Mouse (Mus musculus): ENCODE measurements at regions not wholly inside any gene's neighbourhood (a gene's known extent, or its start where the extent isn't known, plus 50 kb on each side); places are given as distances from the start of the nearest gene placed in this dataset.

DNA sequence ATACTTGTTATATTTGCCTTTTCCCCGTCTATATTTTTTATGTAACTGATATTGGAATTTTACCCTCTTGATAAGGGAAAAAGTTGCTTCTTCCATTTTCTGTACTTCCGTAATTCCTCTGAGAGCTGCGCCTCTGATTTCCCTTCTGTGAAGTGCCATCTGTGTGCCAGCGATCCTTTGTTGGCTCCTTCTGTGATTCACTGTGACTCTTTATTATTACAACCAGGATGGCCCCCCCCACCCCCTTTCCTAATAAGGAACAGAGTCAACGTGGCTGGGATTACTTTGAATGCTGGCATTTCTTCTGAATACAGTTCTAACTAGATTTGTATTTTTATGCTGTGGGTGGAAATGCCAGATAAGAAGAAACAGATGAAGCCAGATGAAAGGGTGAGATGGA lies 602.9 kb upstream of the Fam92a start:
- CTCF ChIA-PET = no interaction called here
- POLR2A ChIA-PET = no interaction called here

DNA sequence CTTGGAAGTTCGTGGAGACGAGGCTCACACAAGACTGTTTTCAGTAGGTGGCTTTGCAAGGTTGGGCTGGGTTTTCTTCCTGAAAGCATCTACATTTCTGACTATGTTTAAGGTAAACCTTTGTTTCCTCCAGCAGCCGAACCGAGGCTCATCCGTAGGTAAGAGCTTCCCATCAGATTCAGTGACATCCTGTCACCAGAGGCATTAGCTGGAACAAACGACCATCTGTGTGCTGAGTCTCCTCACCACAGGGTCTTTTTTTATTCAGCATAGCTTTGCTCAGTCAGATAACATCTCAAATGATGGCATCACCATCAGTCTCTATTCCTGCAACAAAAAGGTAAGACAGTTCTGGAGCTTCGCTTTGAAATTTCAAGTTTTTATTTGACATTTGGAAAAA lies 601.4 kb upstream of the Fam92a start:
- ChIA-PET CTCF (no interaction called here), POLR2A (interaction anchor here in 1 of 4 experiments (1.3 kb wide), 1 partner anchor 8 kb away, joined by 3 read pairs; no protein-coding TSS in a partner anchor)

DNA sequence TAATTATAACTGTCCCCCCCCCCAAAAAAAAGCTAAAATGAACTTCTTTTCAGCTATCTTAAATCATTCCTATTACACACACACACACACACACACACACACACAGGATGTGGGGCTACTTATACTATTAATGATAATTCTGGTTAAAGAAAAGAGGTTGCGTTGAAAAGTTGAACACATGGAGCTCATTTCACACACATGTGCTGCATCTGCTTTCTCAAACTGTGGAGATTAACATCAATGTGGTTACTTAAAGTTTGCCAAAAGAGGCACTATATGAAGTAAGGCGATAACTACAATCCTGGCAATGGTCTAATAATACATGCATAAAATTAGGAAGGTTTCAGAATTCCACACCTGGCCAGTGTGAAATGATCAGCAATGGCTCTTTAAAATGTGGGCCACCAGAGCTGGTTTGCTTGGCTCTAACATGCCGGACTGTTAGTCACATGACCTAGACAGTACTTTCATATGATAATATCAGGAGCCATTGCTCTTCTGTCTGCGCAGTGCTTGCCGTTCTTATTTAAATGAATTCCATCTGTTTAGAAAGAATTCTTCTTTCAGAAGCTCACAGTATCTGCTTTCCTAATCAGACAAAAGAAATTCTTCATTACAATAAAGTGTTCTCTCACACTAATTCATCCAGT lies 598.4 kb upstream of the Fam92a start:
- POLR2A ChIA-PET = interaction anchor here (0.6 to 2.1 kb wide), 11 partner anchors 13 to 1745 kb away, joined by 3 to 6 read pairs (median 5); partner anchors contain the start of gene Fam92a (in 1 of the 4)
- CTCF ChIA-PET = no interaction called here

DNA sequence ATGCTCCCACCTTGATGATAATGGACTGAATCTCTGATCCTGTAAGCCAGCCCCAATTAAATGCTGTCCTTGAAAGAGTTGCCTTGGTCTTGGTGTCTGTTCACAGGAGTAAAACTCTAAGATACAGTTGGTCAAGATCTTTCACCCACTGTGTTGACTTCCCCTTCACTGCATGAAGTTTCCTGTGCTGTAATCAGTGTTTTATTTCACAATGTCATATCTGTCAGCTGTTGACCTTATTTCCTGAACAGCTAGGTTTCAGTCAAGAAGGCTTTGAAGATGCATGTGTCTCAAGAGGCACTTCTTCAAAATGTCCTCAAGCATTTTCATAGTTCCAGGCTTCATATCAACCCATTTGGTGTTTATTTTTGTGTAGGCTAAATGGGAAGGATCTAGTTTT lies 597.3 kb upstream of the Fam92a start:
- CTCF ChIA-PET = no interaction called here
- POLR2A ChIA-PET = interaction anchor here in 1 of 4 experiments (2.1 kb wide), 1 partner anchor 327 kb away, joined by 6 read pairs; no protein-coding TSS in a partner anchor

DNA sequence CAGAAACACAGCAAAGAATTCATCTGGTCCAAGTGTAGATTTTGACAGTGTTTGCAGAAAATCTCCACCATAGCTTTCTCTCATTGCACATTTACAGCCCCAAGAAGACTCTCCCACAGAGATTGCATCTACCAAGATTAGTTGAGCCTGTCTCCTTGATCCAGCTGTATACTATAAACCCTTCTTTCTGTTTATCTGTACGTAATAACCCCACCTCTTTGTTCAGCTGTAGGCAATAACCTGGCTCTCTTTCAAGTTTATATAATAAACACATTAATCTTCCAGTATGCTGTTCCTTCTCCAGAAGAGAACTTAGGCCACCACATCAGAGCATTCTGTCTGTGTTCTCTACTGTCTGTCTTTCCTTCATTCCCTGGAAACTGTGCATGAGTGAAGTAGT lies 594.9 kb upstream of the Fam92a start:
- POLR2A ChIA-PET = no interaction called here
- CTCF ChIA-PET = no interaction called here

DNA sequence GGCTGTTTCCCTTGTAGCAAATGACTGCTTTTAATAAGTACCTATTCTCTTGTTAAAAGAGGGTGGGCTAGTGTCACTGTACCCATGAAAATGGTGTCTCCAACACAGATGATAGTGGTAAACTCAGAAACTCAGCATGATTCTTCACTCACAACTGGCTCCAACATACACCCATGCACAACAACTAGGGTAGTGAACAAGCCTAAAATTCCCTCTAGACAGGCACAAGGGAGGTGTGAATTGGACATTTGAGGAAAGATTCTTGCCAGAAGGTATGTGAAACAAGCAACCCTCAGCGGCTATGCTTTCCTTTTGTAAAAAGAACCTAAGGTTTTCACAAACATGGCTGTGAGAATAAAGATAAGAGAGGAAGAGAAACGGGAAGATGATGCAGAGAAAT lies 579.0 kb upstream of the Fam92a start:
- ChIA-PET POLR2A (no interaction called here), CTCF (no interaction called here)

DNA sequence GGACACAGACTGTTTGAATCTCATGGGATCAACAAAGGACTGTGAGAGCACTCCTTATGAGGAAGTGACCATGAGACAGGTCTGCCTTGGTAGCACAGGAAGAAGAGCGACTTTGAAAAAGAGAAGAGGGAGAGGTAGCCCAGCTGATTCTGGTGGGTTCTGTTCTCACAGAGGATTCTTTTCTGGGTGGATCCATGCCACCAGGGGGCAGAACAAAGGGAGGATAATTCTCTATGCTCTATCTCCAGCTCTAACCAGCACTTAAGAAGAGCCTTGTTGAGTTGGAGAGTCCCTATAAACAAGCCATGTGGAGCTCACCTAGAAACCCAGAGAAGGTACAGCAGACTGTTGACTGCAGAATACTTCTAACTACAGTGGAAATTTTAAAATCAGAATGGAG lies 578.1 kb upstream of the Fam92a start:
- ChIA-PET POLR2A (no interaction called here), CTCF (no interaction called here)

DNA sequence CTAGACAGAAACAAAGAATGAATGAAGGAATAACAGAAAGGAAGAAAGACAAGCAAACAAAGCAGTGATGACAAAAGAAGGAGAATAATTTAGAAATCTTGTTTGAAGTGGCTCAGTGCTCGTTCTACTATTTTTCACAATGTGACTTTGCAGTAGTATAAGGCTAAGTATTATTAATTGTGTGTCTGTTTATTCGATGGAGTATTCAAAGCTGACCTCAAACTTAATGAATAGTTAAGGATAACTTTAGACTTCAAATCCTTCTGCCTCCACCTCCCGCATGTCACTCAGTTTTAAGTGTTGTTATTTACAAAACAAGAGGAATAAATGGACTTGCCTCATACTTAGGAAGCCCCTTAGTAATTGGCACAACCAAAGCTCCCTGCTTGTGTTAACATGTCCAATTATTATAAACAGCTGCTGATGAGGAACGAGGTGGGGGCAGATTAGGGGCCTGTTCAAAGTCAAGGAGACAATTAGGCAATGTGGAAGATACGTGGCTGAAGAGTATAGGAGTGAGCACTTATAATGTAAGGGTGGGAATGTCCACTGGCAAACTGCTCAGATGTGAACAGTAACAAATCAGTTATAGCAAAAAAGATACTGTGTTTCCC lies 572.0 kb upstream of the Fam92a start:
- CTCF ChIA-PET = no interaction called here
- POLR2A ChIA-PET = no interaction called here

DNA sequence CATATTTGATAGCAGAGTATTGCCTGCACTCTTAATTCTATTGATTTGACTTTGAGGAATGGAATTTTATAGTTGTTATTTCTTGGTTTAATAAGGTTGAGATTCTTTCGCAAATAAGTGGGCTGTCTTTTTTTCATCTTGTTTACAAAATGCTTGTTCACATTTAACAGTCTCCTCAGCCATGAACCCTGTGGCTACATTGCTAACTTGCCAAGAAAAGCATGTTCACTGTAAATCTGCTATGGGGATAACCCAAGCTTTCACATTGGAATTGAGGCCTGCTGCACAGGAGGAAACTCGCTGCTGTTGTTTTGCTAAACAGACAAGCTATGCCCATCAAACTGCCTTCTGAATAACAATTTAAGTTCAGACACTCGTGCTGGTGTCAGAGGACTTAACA lies 564.6 kb upstream of the Fam92a start:
- POLR2A ChIA-PET = no interaction called here

DNA sequence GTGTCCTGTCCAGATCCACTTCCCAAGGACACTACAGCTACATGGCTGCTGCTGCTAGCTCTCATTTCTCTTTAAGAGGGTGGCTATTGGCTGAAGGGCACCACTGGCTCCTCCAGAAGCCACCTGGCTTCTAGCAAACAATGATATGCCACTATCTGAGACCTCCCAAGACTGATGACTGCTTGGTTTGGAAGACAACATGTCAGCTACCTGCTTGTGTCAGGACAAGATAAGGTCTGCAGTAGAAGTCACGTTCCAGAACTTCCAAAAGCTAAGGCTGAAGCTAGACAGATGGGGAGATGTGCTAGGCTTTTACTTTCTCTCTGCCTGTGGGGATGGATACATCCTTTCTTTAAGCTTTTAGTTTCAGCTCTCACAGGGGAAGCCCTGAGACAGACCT lies 528.4 kb upstream of the Fam92a start:
- ChIA-PET POLR2A (interaction anchor here in 1 of 4 experiments (0.6 kb wide), 1 partner anchor 179 kb away, joined by 3 read pairs; no protein-coding TSS in a partner anchor), CTCF (no interaction called here)

More for the DNA sequence above, 564.6 kb upstream of the Fam92a start:
- CTCF ChIA-PET = no interaction called here

DNA sequence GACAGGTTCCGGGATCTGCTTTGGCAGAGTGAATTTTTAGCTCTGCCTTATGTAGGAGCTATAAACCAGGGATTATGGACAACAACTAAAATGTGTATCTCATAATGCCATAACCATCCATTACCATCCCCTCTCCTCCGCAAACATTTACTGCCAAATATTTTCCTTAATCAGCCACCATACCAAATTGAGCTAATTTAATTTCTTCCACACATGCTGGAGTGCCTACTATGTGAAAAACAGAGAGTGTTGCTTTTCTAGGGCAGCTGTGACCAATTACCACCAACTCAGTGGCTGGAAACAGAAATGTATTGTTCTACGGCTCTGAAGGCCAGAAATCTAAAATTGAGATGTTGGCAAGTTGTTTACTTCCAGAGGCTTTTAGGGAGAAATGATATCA lies 506.0 kb upstream of the Fam92a start:
- CTCF ChIA-PET = no interaction called here
- POLR2A ChIA-PET = interaction anchor here in 1 of 4 experiments (0.7 kb wide), 1 partner anchor 17 kb away, joined by 3 read pairs; no protein-coding TSS in a partner anchor

DNA sequence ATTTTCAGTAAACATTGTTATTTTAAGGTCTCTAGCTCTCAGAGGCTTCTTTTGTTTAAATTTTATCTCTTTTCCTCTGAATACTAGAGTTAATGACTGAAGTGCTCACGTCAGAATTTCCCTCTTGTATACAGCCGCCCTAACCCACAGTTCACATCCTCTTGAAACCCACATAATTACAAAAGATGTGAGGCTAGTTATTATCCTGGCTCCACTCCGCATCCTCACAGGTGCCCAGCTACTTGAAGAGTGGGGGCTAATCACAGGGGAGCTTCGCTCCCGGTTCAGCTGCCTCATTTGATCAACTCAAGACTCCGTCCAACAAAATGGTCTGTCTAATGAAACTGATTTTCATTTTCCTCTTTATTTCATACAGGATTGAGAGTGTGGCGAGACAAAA lies 499.6 kb upstream of the Fam92a start:
- ChIA-PET CTCF (no interaction called here), POLR2A (interaction anchor here in 1 of 4 experiments (0.6 kb wide), 1 partner anchor 303 kb away, joined by 6 read pairs; no protein-coding TSS in a partner anchor)

DNA sequence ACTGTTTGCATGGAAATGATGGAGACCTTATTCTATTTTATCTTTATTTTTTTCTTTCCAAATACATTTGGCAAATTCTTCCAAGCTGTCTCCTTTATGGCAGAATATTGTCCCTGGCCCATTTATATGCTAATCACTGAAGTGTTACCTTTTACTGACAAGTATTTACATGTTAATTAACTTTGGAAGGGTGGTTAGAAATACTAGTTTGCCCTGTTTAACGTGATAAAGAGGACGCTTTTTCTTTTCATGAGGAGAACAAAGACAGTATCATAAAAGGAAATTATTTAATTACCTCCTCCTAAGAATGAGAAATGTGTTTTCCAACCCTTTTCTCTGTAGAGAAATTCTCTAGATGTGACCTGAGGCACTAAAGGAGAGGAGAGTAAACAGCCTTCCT lies 491.4 kb upstream of the Fam92a start:
- CTCF ChIA-PET = interaction anchor here in 1 of 4 experiments (0.7 kb wide), 1 partner anchor 183 kb away, joined by 3 read pairs; no protein-coding TSS in a partner anchor
- POLR2A ChIA-PET = interaction anchor here in 2 of 4 experiments (0.5 to 1.5 kb wide), 2 partner anchors 16 to 107 kb away, joined by 3 to 4 read pairs; no protein-coding TSS in a partner anchor

DNA sequence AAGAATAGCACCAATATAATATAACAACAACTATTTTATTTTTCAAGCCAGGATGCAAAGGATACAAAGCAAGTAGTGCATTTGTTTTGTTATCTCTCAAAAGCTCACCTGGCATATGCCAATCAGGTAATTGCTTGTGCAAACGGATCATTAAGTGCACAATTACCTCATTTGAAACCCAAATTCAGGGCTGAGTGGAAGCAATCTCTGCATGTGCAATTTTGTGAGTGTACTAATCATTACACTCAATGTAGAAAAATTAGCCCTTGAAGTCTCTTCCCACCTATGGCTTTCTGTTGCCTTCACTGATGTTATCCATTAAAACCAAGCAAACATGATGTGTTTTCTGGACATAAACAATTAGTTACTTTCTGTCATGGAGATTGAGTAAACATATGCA lies 490.9 kb upstream of the Fam92a start:
- CTCF ChIA-PET = no interaction called here
- POLR2A ChIA-PET = interaction anchor here in 1 of 4 experiments (1.5 kb wide), 1 partner anchor 107 kb away, joined by 3 read pairs; no protein-coding TSS in a partner anchor

DNA sequence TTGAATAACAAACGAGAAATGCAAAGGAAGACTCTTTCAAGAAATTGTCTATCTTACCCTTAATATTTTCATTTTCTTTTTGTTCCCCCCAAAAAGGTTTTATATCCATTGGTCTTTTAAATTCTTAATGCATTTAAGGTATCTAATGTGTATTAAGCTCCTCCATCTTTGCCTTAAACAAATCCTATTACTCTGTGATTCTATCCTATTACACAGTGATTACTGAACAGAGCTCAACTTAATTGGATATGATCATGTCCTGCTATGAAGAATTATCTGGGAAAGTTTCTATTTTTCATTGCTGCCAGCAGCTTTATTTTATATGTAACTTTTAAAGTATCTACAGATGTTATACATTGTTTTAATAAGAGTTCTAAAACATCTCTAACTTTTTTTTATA lies 487.3 kb upstream of the Fam92a start:
- CTCF ChIA-PET = no interaction called here
- POLR2A ChIA-PET = no interaction called here

DNA sequence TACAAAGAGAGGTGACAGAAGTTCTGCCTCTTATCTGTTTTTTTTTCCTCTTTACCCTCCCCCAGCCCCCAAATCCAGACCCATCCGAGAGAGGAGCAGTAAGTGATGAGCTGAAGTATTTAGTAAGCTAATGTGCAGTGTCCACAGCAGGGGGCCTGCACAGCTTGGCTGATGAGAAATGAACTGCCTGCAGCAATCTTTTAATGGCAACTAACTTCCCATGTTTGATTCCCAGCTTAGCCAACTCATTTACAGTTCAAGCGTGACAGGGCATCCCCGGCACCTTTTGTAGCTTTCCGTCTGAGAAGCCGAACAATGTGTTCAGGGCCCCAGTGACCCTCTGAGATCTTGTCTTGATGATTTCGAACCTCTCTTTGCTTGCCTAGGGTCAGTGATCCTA lies 486.8 kb upstream of the Fam92a start:
- CTCF ChIA-PET = no interaction called here

DNA sequence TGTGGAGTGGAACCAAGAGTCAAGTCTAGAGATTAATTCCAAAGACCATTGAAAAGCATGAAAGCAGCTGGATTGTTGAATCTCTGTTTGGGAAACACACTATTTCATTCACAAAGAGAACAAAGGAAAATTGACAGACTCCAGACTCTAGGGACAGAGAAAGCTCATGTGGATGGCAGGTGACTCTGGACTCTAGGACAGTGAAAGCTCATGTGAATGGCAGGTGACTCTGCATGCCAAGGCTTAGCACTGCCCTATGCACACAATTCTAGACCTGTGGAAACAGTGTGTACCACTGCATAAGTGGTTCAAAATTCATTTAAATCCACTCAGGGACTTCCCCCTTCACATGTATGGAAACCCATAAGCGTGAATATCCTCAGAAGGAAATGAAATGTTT lies 486.0 kb upstream of the Fam92a start:
- POLR2A ChIA-PET = no interaction called here
- CTCF ChIA-PET = no interaction called here

More for the DNA sequence above, 486.8 kb upstream of the Fam92a start:
- POLR2A ChIA-PET = no interaction called here

DNA sequence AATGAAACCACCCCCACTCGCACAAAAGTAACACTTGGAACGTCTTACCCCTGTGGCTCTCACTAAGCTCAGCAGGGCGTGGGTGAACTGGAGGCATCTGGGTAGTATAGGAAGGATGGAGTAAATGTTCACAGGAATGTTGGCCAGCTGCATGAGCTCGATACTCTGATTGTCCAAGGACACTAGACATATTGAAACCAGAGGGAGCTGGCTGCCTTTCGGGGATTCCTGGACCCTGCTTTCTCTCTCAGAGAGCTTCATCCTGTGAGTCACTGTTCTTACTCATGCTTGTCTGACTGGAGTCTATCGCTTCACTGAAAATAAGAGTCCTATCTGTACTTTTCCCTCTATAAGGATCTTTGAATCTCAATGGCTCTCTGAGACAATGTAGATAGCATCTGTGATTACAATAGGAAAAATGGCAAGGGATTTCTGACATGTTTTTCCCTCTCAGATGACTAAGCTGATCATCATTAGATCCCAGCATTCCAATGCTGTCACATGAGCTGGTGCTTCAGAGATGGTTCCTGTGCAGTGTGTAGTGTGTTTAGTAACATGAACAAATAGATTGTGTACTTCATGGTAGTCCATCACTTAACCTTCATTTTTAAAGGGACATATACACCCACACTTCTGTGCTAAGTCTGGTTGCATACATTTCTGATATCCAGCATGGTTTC lies 485.2 kb upstream of the Fam92a start:
- ChIA-PET POLR2A (no interaction called here), CTCF (no interaction called here)

DNA sequence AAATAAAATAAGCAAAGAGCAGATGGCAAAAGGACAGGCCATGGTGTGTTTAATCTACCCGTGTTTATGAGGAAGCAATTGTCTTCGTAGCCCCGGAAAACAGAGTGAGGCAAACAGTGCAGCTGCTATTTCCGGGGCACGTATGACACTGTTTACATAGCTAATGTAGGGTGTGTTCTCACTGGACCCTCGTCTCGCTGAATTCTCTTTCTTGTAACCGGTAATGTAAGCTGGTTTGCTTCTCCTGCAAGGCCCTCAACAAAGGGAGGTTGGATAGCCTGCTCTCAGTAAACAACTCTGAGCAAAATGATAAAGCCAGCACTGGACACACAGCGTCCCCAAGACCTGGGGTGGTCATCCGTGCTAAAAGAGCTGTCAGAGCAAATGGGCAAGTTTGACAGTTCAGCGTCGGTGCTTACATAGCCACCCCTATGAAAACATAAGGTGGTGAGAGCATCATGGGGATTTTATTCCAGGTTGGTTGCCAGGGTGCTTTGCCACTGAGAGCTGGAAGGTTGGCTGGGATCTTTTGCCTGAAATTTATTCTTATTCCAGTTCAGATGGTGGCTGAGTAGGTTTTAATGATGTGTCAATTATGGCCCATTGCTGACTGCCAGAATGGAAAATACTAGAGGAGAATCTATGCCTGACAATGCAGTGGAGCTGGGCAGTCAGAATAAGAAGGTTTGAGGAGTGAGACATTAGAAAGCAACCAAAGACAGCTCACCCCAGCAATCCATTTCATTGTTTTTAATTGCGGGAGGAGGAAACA lies 483.8 kb upstream of the Fam92a start:
- CTCF ChIA-PET = no interaction called here
- POLR2A ChIA-PET = interaction anchor here in 1 of 4 experiments (0.6 kb wide), 1 partner anchor 1235 kb away, joined by 3 read pairs; no protein-coding TSS in a partner anchor
